Mouse (Mus musculus): ENCODE data around the gene Pygo2.

Gene Pygo2

GRCm38 (mm10) chr3:89430171-89431159 is at the start of gene Pygo2:
Gene Pygo2, plus strand, starts transcription at chr3:89430214.
- DNase-seq (ENCODE audit: low read depth): peak; percentile 87

- DNase-seq (ENCODE audit: low read depth): no peak
Measured at GRCm38 (mm10) chr3:89380291-89380690, 49.7 kb upstream of the Pygo2 start.

GRCm38 (mm10) chr3:89380711-89381110 is 49.3 kb upstream of the Pygo2 start:
- DNase-seq (ENCODE audit: low read depth): no peak

GRCm38 (mm10) chr3:89381233-89381632 is 48.8 kb upstream of the Pygo2 start:
- no peak for DNase-seq (ENCODE audit: low read depth)

- no peak for DNase-seq (ENCODE audit: low read depth)
Measured at GRCm38 (mm10) chr3:89382033-89382882, 47.8 kb upstream of the Pygo2 start.

GRCm38 (mm10) chr3:89382950-89383349 is 47.1 kb upstream of the Pygo2 start:
- DNase-seq (ENCODE audit: low read depth): no peak

GRCm38 (mm10) chr3:89383651-89384255 is 46.3 kb upstream of the Pygo2 start:
- DNase-seq (ENCODE audit: low read depth): no peak

GRCm38 (mm10) chr3:89384331-89385076 is 45.5 kb upstream of the Pygo2 start:
- no peak for DNase-seq (ENCODE audit: low read depth)

- DNase-seq (ENCODE audit: low read depth): no peak
Measured at GRCm38 (mm10) chr3:89385451-89385850, 44.6 kb upstream of the Pygo2 start.

- no peak for DNase-seq (ENCODE audit: low read depth)
Measured at GRCm38 (mm10) chr3:89386438-89387420, 43.3 kb upstream of the Pygo2 start.

GRCm38 (mm10) chr3:89387632-89388031 is 42.4 kb upstream of the Pygo2 start:
- DNase-seq (ENCODE audit: low read depth): no peak

- DNase-seq (ENCODE audit: low read depth): no peak
Measured at GRCm38 (mm10) chr3:89388134-89388881, 41.7 kb upstream of the Pygo2 start.

- DNase-seq (ENCODE audit: low read depth): no peak
Measured at GRCm38 (mm10) chr3:89388901-89389740, 40.9 kb upstream of the Pygo2 start.

- no peak for DNase-seq (ENCODE audit: low read depth)
Measured at GRCm38 (mm10) chr3:89390111-89390515, 39.9 kb upstream of the Pygo2 start.

- DNase-seq (ENCODE audit: low read depth): no peak
Measured at GRCm38 (mm10) chr3:89390699-89391662, 39.0 kb upstream of the Pygo2 start.

GRCm38 (mm10) chr3:89391663-89392511 is 38.1 kb upstream of the Pygo2 start:
- DNase-seq (ENCODE audit: low read depth): no peak
